Mouse (Mus musculus): Measurements from ENCODE around the gene Osbpl11. TPM values are rescaled to one million over a fixed set of nuclear protein-coding genes. Genes with fewer than 3 reads are reported as not detected.
A peak's percentile ranks its signal among the peaks of the same experiment; 100 is the strongest.
"Not testable (repeated sequence)": the region's sequence is repeated elsewhere in the genome, so short reads cannot be mapped to it uniquely, and the experiment has no call there.

Gene Osbpl11
- 30.3 and 30.7 TPM in 2 replicates for polyA plus RNA-seq (2016; fragmentation: Nextera tagmentation; extraction: Ambion mirVana)

GRCm38 (mm10) chr16:33184901-33185260 is at the start of gene Osbpl11:
Gene Osbpl11, plus strand, starts transcription at chr16:33185071.
- Histone ChIP-seq H3K27ac (replicated peaks) (peak within 1 kb of the TSS; percentile 89), H3K9ac (replicated peaks) (peak within 1 kb of the TSS; percentile 85), H3K4me3 (peak within 1 kb of the TSS; percentile 69), H3K4me2 (replicated peaks) (peak within 1 kb of the TSS; percentile 97), H3K4me1 (peaks cover 21% of the 10 kb centered on the region), H3K9me3 (no peaks in the 10 kb centered on the region), H3K27me3 (no peaks in the 10 kb centered on the region), H3K36me3 (no peaks in the 10 kb centered on the region)
- under 1% methylated on average over 27 of the region's 27 CpGs for WGBS
- ATAC-seq (ENCODE audit: low FRiP score, low read depth): peak; percentile 95

GRCm38 (mm10) chr16:33135167-33135566 is 49.7 kb upstream of the Osbpl11 start:
- H3K9ac ChIP-seq (replicated peaks): no peak overlapping the region
- H3K4me1 ChIP-seq: no peaks in the 10 kb centered on the region
- no peak overlapping the region for H3K4me3 ChIP-seq
- 70% methylated on average over 4 of the region's 4 CpGs for whole genome bisulfite sequencing
- H3K36me3 ChIP-seq: no peaks in the 10 kb centered on the region
- no peak overlapping the region for H3K4me2 ChIP-seq (replicated peaks)
- H3K27me3 ChIP-seq: no peaks in the 10 kb centered on the region
- no peak overlapping the region for H3K27ac ChIP-seq (replicated peaks)
- no peak for ATAC-seq (ENCODE audit: low FRiP score, low read depth)
- H3K9me3 ChIP-seq: no peaks in the 10 kb centered on the region

DNA sequence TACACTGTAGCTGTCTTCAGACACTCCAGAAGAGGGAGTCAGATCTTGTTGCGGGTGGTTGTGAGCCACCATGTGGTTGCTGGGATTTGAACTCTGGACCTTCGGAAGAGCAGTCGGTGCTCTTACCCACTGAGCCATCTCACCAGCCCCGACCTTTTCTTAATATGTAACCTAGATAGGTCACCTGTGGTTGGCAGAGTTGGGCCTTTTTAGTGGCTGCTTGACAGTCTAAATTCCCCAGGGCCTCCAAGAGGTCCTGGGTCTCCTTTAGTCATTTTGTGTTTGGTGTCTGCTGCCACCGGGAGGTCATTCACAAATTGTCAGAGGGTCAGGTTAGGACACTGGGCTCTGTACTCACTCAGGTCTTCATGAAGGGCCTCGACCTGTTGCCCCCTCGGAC is 45.8 kb upstream of the Osbpl11 start:
- not testable (repeated sequence) for H3K27ac ChIP-seq (replicated peaks); H3K9me3 ChIP-seq; H3K36me3 ChIP-seq; H3K9ac ChIP-seq (replicated peaks); H3K4me3 ChIP-seq; H3K27me3 ChIP-seq; ATAC-seq (ENCODE audit: low FRiP score, low read depth); H3K4me2 ChIP-seq (replicated peaks); H3K4me1 ChIP-seq
- 83% methylated on average over 6 of the region's 7 CpGs for WGBS

DNA sequence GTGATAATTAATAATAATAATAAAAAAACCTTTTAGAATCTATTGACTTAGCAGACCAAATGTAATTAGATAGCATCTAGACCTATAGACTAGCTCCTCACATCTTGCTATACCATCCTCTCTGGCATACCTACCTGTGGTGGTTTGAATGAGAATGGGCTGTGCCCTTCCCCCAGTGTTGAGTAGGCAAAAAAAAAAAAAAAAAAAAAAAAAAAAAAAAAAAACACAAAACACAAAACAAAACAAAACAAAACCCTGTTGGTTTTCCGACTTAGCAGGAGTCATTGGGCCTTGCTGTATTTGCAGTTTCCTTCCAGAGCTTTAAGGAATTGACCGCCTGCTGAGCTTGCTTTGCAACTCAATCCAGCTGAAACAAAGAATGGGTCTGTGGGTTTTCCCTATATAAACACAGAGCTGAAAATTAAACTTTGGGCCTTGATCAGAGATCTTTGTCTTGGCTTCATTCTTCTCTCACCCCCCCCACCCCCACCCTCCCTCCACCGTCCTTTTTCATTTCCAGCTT is 43.1 kb upstream of the Osbpl11 start:
- H3K4me3 ChIP-seq: no peak overlapping the region
- 21% methylated on average over 3 of the region's 3 CpGs for WGBS
- no peak overlapping the region for H3K9ac ChIP-seq (replicated peaks)
- H3K36me3 ChIP-seq: no peaks in the 10 kb centered on the region
- H3K9me3 ChIP-seq: no peaks in the 10 kb centered on the region
- no peak overlapping the region for H3K4me2 ChIP-seq (replicated peaks)
- no peak overlapping the region for H3K27ac ChIP-seq (replicated peaks)
- no peaks in the 10 kb centered on the region for H3K27me3 ChIP-seq
- no peaks in the 10 kb centered on the region for H3K4me1 ChIP-seq
- no peak for ATAC-seq (ENCODE audit: low FRiP score, low read depth)

DNA sequence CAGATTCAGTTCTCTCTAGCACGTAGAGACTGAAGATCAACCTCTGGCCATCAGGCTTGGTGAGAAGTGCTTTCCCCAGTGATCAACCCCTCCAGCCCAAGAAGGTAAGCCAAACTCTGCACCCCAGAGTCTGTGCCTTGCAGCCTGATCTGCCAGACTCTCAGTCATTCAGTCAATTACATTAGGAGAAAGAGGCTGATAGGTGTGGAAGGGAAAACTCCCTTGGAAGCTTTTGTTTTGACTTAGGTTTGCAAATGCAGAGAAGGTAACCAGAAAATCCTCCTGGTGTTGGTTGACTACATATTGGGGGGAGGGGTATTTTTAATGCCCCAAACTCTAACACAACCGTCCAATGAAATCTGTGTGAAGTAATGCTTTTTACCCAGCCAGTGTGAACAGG is 41.4 kb upstream of the Osbpl11 start:
- Histone ChIP-seq H3K4me2 (replicated peaks) (no peak overlapping the region), H3K4me3 (no peak overlapping the region), H3K9me3 (no peaks in the 10 kb centered on the region), H3K4me1 (no peaks in the 10 kb centered on the region), H3K27ac (replicated peaks) (no peak overlapping the region), H3K36me3 (no peaks in the 10 kb centered on the region), H3K9ac (replicated peaks) (no peak overlapping the region), H3K27me3 (no peaks in the 10 kb centered on the region)
- WGBS: 70% methylated on average over 2 of the region's 2 CpGs
- no peak for ATAC-seq (ENCODE audit: low FRiP score, low read depth)

GRCm38 (mm10) chr16:33146185-33146584 is 38.7 kb upstream of the Osbpl11 start:
- no peak overlapping the region for H3K4me2 ChIP-seq (replicated peaks)
- WGBS: 92% methylated on average over 3 of the region's 3 CpGs

DNA sequence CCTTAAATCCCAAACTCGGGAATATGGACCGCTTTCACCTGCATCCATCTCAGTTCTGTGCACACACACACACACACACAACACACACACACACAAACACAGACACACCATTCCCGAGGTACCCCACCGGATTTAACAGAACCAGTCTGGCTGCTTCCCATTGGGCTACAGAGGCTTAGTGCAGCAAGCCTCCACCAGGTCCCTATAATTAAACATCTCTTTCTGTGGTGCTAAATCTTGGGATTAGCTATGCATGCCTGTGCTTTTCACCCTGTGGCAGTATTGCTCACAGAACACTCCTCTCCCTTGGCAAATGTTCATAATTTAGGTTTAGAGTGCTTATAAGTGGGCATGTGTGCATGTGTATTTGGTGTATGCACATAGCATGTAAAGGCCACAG is 36.7 kb upstream of the Osbpl11 start:
- Histone ChIP-seq H3K4me3 (no peak overlapping the region), H3K27ac (replicated peaks) (no peak overlapping the region), H3K9ac (replicated peaks) (no peak overlapping the region), H3K4me2 (replicated peaks) (no peak overlapping the region), H3K36me3 (no peaks in the 10 kb centered on the region), H3K9me3 (no peaks in the 10 kb centered on the region), H3K27me3 (no peaks in the 10 kb centered on the region), H3K4me1 (no peaks in the 10 kb centered on the region)
- ATAC-seq (ENCODE audit: low FRiP score, low read depth): no peak
- 80% methylated on average over 4 of the region's 4 CpGs for WGBS

More at GRCm38 (mm10) chr16:33146185-33146584, 38.7 kb upstream of the Osbpl11 start:
- no peak overlapping the region for H3K4me3 ChIP-seq
- H3K36me3 ChIP-seq: no peaks in the 10 kb centered on the region
- H3K4me1 ChIP-seq: no peaks in the 10 kb centered on the region
- no peak overlapping the region for H3K27ac ChIP-seq (replicated peaks)
- ATAC-seq (ENCODE audit: low FRiP score, low read depth): no peak
- no peak overlapping the region for H3K9ac ChIP-seq (replicated peaks)
- H3K9me3 ChIP-seq: no peaks in the 10 kb centered on the region
- no peaks in the 10 kb centered on the region for H3K27me3 ChIP-seq

DNA sequence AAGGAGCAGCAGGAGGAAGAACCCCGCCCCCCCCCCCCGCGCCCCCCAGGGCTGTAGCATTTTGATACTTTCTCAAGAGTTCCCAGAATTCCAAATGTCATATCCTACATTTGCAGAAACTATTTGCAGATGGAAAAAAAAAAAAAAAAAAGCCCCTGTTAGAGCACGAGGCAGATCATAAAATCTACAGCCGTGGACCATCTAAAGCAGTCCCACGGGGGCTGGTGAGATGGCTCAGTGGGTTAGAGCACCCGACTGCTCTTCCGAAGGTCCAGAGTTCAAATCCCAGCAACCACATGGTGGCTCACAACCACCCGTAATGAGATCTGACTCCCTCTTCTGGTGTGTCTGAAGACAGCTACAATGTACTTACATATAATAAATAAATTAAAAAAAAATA is 34.0 kb upstream of the Osbpl11 start:
- H3K27ac ChIP-seq (replicated peaks); H3K4me2 ChIP-seq (replicated peaks); H3K9ac ChIP-seq (replicated peaks); H3K27me3 ChIP-seq; H3K36me3 ChIP-seq; H3K9me3 ChIP-seq; ATAC-seq (ENCODE audit: low FRiP score, low read depth); H3K4me1 ChIP-seq; H3K4me3 ChIP-seq: not testable (repeated sequence)
- 80% methylated on average over 9 of the region's 9 CpGs for WGBS

DNA sequence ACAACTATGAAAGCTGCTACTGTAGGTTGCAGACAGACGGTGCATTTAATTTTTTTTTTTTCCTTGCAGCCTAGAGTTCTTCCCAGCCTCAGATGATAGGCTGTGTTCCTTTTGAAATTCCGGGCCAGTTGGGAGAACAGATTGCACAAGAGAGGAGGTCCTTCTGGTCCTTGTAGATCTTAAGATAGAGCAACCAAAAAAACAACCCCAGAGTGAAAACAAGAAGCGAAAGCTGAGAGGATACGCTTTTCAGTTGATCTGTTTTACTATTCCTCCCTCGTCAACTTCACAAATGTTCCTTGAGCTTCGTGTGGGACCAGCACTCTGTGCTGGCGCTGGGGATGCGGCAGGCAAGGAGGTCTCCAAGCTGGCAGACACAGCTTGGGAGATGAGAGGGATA is 33.3 kb upstream of the Osbpl11 start:
- H3K9me3 ChIP-seq: no peaks in the 10 kb centered on the region
- no peak overlapping the region for H3K27ac ChIP-seq (replicated peaks)
- no peaks in the 10 kb centered on the region for H3K4me1 ChIP-seq
- no peak overlapping the region for H3K9ac ChIP-seq (replicated peaks)
- H3K4me3 ChIP-seq: no peak overlapping the region
- 85% methylated on average over 8 of the region's 8 CpGs for WGBS
- H3K36me3 ChIP-seq: no peaks in the 10 kb centered on the region
- H3K4me2 ChIP-seq (replicated peaks): no peak overlapping the region
- no peaks in the 10 kb centered on the region; the same call in 1 of the 2 replicates for H3K27me3 ChIP-seq
- no peak for ATAC-seq (ENCODE audit: low FRiP score, low read depth)

GRCm38 (mm10) chr16:33154992-33155391 is 29.9 kb upstream of the Osbpl11 start:
- Histone ChIP-seq H3K36me3 (no peaks in the 10 kb centered on the region), H3K4me2 (replicated peaks) (no peak overlapping the region), H3K4me3 (no peak overlapping the region), H3K27me3 (no peaks in the 10 kb centered on the region; the same call in 1 of the 2 replicates), H3K27ac (replicated peaks) (no peak overlapping the region), H3K9me3 (no peaks in the 10 kb centered on the region), H3K4me1 (no peaks in the 10 kb centered on the region), H3K9ac (replicated peaks) (no peak overlapping the region)
- ATAC-seq (ENCODE audit: low FRiP score, low read depth): no peak
- 59% methylated on average over 4 of the region's 4 CpGs for WGBS

DNA sequence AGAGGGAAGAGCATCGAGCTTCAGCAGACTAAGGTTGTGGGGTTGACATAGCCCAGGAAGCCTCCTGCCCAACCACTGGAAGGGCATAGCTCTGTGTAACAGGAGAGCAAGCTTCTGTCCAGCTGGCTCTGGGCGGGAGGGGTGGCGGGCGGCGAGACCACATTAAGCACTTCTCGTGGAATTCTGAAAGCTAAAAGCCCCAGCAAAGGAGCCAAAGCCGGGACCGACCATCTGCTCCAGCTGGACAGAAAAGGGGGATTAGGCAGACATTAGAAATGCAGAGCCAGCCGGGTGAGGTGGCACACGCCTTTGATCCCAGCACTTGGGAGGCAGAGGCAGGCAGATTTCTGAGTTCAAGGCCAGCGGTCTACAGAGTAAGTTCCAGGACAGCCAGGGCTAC is 26.9 kb upstream of the Osbpl11 start:
- ATAC-seq (ENCODE audit: low FRiP score, low read depth): no peak
- WGBS: 68% methylated on average over 11 of the region's 11 CpGs
- H3K27ac ChIP-seq (replicated peaks): no peak overlapping the region

DNA sequence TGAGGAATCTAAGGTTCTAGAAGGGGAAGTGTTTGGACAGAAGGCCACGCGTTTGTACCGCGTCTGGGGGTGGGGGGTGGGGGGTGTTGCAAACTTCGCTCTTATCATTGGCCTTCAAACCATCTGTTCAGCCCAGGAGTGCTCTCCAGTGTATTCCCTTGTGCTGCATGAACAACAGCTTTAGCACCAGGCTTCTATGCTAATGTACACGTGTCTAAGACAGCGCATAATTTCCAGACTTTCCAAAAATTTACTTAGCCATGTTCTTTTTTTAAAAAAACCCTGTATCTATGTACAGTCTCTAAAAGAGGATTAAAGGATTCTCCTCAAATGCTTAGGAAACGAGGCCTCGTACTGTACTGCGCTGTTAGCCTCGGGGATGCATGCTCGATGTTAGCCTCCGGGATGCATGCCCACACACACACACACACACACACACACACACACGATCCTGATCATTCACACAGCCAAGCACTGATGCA is 26.2 kb upstream of the Osbpl11 start:
- no peaks in the 10 kb centered on the region; the same call in 1 of the 2 replicates for H3K27me3 ChIP-seq
- H3K4me1 ChIP-seq: no peaks in the 10 kb centered on the region
- H3K36me3 ChIP-seq: no peaks in the 10 kb centered on the region
- H3K9ac ChIP-seq (replicated peaks): no peak overlapping the region
- no peak for ATAC-seq (ENCODE audit: low FRiP score, low read depth)
- 91% methylated on average over 14 of the region's 14 CpGs for WGBS
- no peak overlapping the region for H3K4me2 ChIP-seq (replicated peaks)
- no peak overlapping the region for H3K4me3 ChIP-seq
- no peaks in the 10 kb centered on the region for H3K9me3 ChIP-seq
- no peak overlapping the region for H3K27ac ChIP-seq (replicated peaks)

More for the DNA sequence above, 26.9 kb upstream of the Osbpl11 start:
- no peaks in the 10 kb centered on the region; the same call in 1 of the 2 replicates for H3K27me3 ChIP-seq
- no peak overlapping the region for H3K4me3 ChIP-seq
- no peaks in the 10 kb centered on the region for H3K4me1 ChIP-seq
- no peaks in the 10 kb centered on the region for H3K9me3 ChIP-seq
- H3K4me2 ChIP-seq (replicated peaks): no peak overlapping the region
- no peak overlapping the region for H3K9ac ChIP-seq (replicated peaks)
- no peaks in the 10 kb centered on the region for H3K36me3 ChIP-seq

DNA sequence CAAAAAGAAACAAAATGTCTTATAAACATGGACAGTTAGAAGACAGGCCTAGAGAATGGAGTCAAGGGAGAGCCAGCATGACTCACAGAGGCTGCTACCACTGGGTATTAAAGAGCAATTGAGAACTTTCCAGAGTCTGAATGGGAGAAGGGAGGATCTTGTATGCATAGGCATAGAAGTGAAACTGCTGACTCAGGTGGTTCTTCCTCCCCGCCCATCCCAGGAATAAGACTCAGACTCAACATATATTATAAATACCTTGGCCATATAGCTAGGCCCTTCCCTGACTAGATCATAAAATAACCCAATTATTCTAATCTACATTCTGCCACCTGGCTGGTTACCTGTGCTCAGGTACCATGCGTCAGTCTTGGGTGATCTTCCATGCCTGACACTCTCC is 25.5 kb upstream of the Osbpl11 start:
- Histone ChIP-seq H3K4me1 (no peaks in the 10 kb centered on the region), H3K27ac (replicated peaks) (no peak overlapping the region), H3K4me2 (replicated peaks) (no peak overlapping the region), H3K9ac (replicated peaks) (no peak overlapping the region), H3K4me3 (no peak overlapping the region), H3K36me3 (no peaks in the 10 kb centered on the region), H3K9me3 (no peaks in the 10 kb centered on the region), H3K27me3 (no peaks in the 10 kb centered on the region)
- WGBS: 92% methylated on average over 2 of the region's 2 CpGs
- ATAC-seq (ENCODE audit: low FRiP score, low read depth): no peak

Measured in midbrain, embryonic 12.5 days (tissue).